Mouse (Mus musculus) embryo, embryonic 10 days (tissue): ENCODE measurements around the gene Pml.

Source experiments
- DNase-seq: peaks from one replicate; pipeline ENCODE4 v3.0.0-alpha.2; 2015; ENCODE audit warnings: low spot score

Gene Pml

DNA sequence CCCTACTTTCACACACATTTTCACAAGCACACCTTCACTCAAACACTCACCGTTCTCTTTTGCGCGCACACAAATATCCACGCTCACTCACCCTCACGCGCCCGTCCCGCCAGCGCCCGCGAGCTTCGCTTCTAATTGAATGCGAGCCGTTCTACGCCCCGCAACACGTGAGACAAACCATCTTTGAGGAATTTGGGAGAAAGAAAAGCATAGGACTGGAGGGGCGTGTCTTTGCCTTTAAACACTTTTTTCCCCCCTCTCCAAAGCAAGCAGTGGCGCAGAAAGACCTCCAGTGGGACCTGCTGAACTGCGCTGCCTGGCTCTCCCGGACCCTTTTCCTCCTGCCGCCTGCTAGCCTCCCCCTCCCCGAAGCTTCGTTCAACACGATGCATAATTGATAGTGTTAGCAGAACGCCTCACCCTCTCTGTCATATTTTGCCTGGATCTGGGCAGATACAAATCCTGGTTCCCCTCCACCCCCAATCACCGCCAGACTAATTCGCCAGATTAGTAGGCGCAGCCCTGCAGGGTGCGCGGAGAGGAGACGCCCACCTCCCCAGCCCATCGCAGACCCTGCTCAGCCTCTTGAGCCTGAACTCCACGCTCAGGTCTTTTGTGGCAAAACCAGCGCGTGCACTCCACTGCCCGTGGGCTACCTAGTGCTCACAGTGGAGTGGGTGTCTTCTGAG is 47.6 kb downstream of the Pml start:
- DNase-seq: peak; percentile 27

DNA sequence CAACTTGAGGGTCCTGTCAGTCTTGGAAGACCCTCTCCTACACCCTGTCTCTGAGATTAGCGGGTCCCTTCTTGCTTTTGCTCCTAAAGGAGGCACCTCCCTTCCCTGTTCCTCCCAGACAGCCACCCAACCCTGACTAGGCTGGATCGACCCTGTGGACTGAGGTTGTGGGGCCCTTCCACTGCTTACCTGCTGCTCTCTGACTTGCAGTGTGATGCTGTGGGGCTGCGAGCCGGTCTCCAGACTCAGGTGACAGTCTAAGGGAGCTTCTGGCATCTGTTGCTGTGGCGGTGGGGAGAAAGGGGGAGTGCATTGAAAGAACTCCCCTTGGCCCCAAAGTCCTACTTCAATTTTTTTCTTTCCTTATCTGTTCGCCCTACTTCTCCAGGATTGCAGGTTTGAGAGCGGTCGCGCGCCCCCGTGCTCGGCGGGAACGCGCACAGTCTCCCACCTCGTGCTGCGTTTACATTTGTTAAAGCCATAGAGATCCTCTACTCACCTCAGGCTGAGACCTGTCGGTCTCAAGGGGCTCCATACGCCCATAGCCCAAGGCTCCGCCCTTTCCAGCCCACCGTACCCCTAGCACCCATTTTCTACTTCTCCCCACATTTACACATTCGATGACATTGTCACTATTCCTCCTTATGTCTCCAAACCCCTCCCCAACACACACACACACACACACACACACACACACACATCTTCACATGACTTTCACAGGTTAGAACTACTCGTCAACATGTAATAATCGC is 48.3 kb downstream of the Pml start:
- no peak for DNase-seq

DNA sequence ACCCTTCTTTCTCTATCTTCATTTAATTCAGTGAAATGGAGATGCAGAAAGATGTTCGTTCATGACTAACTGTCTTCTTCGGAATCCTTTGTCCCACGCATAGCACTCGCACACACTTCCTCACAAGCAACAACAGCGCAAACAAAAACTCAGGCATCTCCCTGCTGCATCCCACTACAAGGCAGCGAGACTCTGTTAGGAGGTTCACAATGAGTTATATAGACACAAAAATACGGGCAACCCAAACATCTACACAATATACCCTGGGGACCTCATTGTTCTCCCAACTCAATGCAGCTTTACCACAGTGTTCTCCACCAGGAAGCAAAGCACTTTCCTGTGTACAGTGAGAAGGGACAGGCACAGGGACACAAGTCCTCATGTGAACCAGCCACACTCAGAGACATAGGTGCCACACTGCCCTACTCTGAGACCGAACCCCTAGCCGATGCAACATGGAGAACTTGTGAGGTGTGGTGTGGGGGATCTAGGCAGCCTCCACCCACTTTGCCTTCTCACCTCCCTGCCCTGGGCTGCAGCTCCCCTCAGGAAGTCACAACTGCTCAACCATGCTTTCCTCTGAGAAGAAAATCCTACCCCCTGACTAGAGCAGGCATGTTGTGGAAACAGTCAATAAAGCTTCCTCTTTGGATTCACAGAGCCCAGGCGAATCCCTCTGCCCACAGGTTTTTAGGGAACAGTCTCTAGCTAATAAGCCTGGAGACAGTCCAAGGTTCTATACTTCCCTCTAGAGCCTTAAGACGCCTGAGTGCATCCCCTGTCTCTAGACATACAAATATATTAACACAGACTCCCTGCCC is 49.1 kb downstream of the Pml start:
- no peak for DNase-seq

DNA sequence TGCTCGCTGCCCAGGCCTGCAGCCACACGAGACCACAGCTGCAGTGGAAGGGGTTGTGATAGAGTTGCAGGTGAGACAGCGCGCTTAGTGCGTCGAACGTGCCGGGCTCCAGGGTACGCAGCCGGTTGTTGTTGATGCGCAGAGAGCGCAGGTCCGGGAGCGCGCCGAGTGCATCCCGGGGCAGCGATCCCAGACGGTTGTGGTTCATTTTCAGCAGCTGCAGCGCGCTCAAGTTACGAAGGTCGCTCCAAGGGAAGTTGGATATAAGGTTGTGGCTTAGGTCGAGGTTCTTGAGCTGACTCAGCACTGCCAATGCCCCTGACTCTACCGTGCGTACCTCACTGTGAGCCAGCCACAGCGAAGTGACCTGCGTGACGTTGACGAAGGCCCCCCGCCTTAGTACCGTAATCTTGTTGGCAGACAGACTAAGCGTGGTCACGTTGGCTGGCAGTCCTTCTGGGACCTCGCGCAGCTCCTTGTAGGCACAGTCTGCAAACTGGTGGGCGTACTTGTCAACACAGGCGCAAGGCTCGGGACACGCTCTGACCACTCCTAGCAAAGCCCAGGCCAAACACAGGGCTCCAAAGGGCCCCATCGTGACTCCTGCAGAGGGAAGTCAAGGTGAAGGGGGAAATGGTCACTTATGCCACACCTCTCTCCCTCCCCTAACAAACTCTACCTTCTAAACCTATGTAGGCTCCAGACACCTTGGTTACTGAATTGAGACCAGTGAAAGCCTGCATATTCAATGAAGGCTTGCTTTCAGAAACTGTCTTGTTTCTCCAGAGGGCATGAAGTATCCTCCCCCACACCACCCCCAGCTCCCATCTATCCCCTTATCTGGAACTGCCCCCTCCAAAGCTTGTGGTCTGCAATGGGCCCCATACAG is 50.0 kb downstream of the Pml start:
- DNase-seq: peak; percentile 53

DNA sequence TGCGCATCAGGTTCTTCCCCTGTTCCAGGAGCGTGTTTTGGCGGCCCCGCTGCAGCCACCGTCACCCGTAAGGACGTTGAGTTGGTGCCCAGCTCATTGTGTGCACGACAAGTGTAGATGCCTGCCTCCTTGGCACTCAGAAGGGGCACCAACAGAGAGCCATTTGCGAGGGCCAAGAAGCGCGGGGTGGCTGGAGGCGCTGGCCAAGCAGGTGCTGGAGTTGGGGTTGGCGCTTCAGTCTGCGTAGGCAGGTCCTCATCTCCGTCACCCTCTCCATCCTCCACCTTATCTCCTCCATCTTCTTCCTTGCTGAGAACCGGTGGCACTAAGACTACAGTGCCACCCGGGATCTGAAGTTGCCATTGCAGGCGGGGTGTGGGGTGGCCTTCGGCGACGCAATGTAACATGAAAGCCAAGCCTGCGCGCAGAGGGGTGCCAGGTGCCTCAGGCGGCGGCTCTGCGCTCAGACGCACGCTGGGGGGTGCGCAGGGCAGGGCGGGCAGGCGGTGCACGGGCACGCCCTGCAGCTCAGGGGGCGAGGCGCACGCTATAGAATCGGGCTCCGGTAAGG is 50.7 kb downstream of the Pml start:
- DNase-seq: no peak

DNA sequence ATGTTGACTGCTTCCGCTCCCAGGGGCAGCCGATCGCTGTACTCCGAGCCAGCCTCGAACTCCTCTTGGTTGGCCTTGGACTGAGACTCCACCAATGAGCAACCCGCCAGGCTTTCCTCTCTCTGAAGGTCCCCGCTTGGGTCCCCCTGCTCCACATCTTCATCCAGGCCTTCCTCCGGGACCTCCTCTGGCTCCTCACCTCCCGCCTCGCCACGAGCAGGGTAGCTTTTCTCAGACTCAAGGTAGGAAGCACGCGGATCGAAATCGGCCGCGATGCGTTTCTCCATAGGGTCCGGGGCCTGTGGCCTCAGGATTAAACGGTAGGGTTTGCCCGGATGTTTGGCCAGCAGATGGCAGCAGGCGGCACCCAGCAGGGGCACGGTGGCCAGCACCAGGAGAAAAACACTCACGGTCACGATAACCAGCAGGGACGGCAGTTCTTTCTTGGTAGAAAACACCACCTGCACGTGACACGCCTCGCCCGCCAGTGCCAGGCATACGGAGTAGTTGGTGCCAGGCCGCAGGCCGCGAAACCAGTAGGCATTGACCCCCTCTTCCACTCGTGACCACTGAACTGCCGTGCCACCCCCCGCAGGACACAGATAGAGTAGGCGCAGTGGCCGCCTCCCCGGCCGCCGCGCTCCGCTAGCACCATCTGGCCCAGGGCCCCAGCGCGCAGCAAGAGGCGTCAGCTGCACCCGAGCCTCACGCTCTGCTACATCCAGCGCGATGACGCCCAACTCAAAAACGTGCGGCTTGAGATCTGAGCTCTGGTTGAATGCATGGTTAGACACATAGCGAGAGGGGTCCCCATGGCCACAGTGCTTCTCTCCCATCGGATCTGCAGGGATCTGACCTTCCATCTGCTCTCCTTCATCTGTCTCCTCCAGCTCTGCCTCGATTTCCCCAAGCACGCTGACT is 51.5 kb downstream of the Pml start:
- peak; percentile 76 for DNase-seq

DNA sequence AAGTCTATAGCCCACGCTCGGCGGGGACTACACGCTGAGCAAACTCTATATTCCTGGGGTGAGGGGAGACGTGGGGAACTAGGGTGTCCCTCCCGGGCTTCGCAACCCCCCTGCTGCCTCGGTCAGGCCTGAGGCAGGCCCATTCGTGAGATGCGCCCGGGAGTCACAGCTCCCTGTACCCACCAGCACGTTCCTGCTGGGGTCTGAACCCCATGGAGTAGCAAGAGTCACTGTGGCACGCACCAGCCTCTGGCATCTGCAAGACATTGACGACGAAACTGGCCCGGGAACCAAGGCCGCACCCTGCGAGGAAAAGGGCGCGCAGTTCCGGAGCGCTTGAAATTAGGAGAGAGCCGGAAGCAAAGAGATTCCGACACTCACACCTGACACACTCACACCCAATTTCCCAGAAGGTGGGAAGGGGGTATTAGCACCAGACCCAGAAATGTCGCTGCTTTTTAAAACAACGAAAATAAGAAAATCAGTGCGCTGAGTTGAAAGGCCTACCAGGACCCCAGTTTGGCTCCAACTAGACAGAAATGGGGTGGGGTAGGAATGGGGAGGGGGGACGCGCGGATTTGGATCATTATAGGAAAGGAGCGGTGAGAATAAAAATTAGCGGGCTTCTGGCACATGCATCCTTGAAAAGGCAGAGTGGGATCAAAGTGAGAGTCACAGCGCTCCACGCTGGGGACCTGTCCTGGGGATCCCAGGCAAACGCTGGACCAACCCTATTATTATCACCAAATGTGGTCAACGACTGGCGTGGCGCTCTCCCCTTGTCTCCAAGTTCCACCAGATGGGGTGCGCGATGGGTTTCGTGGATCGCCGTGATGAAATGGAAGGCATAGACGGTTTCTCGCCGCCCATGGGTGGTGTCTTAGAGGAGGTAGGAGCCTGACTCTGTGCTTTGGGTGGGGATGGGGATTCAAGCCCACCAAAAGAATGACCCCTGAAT is 52.7 kb downstream of the Pml start:
- DNase-seq: no peak

DNA sequence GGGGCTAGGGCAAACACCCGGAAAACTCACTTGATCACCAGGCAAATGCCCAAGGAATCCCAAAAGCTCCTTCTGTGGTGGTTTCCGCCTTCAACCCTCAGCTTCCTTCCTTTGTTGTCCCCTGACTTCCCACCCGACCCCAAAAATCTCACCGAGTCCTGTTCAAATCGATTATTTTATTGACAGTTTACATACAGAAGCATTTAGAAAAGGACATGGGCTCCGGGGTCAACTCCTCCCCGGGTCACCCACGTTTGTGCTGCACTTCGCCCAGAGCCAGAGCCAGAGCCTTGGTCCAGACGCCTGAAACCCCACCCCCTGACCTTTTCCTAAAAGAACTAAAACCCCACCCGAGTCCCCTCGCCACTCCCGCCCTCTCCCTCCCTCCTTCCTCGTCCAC is 53.4 kb downstream of the Pml start:
- DNase-seq: no peak

DNA sequence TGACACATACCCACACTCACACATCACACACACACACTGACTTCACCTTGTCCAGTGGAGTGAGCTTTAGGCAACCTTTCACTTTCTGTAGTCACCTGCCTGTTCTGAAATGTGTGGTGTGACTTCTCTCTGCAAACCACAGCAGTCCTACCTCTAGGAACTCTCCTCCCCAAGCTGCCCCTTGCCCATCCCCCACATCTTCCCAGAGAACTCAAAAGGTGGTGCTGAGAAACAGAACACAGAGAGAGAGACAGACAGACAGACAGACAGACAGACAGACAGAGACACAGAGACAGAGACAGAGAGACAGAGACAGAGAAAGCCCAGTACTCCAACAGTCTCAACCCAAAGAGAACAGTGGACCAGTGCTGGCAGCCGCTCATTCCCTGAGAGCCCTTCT is 53.9 kb downstream of the Pml start:
- DNase-seq: no peak

DNA sequence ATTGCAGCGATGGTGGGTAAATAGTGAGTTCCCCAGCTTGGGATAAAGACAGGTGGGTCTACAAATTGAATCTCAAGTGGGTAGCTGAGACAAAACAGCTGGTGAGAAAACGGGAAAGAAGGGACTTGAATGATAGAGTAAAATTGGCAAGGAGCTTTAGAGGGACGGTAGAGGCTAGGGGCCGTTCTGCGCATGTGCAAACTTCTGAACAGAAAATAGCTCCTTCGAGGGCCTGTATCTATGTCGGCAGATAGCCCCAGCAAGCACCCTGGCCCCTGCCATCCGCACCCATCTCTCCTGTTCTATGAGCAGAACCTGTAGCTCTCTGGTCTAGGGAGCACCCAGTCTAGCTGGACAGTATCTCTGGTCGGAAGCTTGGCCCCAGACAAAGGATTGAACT is 55.4 kb downstream of the Pml start:
- no peak for DNase-seq

DNA sequence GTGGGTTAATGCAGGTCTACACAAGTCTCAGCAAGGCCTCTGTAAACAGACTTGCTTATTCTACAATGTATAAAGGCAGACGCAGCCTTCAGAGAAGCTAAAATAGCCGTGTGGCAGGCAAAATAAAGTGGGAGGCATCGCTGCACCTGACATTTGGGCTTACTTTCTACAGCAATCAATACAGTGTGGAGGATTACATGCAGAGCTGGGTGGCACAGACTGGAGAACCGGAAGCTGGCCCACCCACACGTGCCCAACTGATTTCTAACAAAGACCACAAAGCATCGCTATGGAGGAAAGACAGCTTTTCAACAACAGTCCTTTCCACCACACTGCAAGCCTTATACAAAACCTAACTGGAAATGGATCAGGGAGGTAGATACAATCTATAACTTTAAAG is 65.1 kb downstream of the Pml start:
- no peak for DNase-seq

DNA sequence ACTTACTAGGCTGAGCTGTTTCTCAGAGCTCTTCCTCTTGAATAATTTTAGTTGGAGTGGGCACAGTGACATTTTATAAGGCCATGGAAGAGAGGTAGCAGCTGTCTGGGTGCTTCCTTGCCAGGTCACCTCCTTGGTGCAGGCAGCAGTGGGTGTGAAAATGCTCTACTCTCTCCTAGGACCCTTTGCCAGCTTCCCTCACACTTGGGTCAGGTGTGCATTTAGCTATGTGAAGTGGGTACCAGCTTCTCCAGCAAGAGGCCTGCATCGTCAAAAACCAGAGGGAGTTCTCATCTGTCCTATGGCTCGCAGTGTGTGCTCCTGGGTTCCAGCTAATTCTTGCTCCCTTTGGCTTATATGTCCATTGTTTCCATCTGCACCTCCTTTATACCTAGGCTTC is 70.2 kb downstream of the Pml start:
- no peak for DNase-seq

DNA sequence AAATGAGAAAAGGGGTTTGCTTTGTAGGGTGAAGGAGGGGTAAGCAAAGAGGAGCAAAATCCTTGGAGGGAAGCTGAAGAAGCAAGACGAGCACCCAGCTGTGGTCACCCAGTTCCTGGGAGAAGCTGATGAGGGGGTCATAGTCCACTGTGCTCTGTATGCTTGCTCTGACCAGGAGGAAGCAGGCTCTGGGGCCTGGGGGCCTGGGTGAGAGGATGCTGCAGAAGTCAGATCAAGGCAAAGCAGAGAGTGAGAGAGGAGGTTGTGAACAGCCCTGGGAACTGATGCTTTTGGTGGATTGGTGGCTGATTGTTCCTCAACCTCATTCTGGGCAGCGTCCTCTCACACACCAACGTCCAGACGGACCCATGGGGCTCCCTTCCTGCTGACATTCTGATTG is 72.4 kb downstream of the Pml start:
- DNase-seq: no peak

DNA sequence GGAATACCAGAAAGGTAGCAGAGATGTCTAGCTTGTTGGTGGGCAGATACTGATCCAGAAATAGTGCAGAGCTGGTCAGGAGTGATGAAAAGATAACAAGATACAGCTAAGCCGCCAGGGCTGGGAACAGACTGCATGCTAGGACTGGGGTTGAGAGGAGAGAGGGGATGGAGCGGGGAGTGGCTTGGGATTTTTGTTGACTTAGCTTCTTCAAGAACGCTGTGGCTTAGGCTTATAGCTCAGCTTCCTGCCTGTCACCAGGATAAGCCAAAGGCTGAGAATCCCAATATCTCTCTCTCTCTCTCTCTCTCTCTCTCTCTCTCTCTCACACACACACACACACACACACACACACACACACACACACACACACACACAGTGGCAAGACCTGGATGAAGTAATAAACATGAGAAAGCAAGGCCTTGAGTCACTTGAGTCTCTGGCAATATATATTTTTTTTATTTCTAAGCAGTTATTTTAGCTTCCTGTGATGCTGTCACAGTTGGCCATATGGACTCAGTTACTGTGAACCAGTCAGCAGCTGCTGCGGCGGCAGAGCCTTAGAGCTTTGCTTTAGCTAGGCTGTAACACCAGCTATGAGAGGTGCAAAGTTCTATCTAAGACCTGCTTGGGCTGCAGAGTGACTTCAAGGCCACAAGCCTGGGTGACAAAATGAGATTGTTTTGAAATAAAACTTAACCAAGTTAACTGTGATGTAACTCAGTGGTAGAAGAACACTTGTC is 73.7 kb downstream of the Pml start:
- no peak for DNase-seq

DNA sequence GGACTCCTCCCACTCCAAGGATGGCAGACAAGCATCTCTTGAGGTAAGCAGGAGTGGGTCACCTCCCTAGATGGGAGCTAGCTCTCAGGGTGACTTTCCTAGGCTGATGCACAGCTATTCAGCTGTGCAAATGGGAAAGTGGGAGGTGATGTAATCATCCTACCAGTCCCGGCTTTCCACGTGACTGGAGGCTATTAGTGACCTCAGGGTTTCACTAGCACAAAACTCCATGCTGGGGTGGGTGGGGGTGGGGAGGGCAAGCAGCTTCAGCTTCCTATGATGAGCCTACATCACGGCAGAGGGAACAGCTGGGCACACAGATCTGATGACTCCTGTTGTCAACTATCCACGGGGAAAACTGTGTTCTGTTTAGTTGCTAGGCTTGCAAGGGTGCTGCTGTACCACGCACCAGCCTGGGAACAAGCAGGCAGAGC is 74.8 kb downstream of the Pml start:
- no peak for DNase-seq

DNA sequence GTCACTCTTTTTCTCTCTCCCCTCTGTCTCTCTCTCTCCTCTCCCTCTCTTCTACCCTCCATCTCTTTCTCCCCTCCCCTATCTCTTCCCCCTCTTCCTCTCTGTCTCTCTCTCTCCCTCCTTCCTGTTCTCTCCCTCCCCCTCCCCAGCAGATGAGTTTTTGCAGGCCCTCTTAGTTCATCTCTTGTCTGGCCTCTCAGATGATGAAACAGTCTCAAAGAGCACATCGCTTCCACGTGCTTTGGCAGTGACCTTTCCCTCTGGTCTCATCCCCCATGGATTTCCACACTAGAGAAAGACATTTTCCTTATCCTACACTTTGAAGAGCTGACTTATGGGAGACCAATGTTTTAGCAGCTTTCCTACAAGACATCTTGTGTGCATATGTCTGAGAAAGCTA is 76.7 kb downstream of the Pml start:
- DNase-seq: no peak

DNA sequence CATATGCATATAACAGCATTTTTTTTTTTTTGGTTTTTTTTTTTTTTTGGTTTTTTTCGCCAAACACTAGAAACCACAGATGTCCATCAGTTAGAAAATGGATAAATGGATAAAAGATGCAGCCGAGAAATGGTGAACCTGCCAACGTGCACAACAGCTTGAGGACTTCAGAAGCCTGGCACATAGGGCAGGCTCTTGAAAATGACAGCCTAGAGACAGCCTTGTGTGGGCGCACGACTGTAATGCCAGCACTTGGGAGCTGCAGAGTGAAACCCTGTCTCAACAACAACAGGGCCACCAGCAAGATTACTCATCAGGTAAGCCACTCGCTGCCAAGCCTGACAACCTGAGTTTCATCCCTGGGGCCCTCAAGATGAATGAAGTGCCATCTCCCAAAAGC is 80.2 kb downstream of the Pml start:
- DNase-seq: no peak

DNA sequence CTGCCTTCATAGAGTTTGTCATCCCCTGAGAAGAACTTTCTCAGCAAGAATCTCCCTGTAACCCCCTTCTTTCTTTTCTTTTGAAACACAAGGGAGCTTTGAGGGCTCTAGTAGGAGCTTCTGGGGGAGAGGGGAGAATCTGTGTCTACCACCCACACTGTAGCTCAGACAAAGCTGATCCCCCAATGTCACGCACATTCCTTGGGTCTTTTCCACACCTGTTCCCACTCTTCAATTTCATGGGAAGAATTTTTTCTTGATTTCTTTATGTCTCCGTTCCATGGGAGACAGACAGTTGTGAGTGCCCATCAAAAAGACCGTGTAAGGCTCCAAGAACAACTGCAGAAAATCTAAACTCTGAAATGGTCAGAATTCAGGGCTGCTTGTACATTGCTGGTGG is 80.7 kb downstream of the Pml start:
- DNase-seq: no peak
